Mouse (Mus musculus) cerebellum, adult 9-10 months (tissue): ENCODE measurements around the gene Vti1a.

ENCODE experiments used
- DNase-seq: peaks from one replicate; pipeline ENCODE4 v3.0.0; 2022

The Vti1a gene

GRCm38 (mm10) chr19:55469301-55470051, 153.4 kb downstream of the Vti1a start:
- no peak for DNase-seq

- no peak for DNase-seq
Observed at GRCm38 (mm10) chr19:55472582-55472981, 156.5 kb downstream of the Vti1a start.

DNA sequence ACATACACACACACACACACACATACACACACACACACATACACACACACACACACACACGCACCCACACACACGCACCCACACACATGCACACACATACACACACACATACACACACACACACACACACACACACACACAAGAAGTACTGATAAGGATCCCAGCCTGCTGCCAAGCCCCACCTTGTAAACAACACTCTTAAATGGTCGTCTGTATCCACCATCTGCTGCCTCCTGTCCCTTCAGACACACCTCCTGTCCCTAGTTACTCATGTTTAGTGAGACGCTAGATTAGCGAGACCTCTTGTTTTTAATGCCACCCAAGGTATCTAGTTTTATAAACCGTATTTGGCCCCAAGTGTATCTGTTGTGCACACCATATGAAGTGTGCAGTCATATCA, 158.1 kb downstream of the Vti1a start:
- DNase-seq = no peak

GRCm38 (mm10) chr19:55480526-55480925, 164.4 kb downstream of the Vti1a start:
- no peak for DNase-seq

DNA sequence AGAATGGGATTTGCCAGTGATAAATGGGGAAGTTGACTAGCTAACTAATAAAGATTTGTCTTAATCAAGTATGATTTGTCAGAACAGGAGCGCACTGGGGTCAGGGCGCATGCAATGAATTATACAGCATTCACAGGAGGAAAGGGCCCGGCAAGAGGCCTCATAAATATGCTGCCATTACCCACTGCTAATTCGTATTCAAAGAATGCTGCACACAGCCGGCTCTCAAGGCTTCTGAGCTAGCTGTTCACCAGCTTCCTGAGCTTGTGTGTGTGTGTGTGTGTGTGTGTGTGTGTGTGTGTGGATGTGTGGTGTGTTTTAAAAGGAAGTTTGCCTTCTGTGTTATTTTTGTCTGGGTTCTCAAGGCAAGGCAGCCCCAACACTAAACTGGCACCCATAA, 165.2 kb downstream of the Vti1a start:
- no peak for DNase-seq

GRCm38 (mm10) chr19:55483526-55483925, 167.4 kb downstream of the Vti1a start:
- no peak for DNase-seq

DNA sequence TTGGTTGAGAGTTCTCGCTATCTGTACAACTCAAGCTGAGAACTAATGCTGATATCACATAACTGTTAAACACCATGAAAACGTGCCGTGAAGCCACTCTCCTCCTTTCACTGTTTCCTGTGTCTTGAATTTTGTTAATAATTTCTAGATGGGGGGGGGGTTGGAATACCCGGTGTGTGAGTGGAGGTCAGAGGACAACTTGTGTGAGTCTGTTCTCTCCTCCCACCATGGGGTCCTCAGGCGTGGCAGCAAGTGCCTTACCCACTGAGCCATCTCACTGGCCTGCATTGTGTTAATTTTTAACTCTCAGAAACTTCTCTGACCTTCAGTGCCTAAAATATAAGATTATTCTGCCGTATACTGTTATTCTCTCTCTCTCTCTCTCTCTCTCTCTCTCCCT, 168.5 kb downstream of the Vti1a start:
- no peak for DNase-seq

- no peak for DNase-seq
Observed at GRCm38 (mm10) chr19:55486473-55486872, 170.4 kb downstream of the Vti1a start.

DNA sequence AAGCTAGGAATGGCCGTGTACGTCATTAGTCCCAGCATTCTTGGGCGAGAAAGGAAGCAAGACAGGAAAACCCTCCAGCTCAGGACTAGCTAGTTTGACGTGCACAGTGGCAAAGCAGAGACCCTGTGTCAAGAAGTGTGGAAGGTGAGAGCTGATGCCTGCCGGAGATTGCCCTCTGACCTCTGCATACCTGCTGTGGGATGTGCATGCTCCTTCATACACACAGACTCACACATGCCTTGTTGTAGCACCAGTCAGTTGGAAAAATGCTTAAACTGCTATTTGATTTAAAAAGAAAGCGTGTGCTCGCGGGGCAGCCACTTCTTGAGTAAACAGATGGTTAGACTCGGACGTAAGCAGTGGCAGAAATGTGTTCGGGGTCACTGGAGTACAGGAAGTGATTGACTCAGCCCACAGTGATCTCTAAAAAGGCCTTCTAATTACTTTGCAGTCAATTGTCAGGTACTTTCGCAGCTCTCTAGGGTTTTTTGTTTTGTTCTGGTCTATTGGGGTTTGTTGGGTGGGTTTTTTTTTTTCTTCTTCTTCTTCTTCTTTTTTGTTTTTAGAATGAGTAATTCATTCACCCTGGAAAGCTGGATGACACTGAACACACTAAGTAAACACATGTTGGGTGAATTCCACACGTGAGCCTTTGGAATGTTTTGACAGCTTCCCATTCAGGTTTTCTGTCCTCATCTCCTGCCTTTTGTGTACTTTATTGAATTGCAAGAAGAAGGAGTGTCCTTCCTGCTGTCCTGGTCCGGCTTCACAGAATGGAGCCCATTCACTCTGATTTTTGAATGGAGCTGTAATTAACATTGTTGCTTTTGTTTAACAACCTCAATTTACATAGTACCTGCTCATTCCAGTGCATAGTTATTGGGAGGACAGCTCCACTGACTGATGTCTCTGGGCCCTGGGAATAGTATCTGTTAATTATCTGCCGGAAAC, 175.3 kb downstream of the Vti1a start:
- DNase-seq = no peak

DNA sequence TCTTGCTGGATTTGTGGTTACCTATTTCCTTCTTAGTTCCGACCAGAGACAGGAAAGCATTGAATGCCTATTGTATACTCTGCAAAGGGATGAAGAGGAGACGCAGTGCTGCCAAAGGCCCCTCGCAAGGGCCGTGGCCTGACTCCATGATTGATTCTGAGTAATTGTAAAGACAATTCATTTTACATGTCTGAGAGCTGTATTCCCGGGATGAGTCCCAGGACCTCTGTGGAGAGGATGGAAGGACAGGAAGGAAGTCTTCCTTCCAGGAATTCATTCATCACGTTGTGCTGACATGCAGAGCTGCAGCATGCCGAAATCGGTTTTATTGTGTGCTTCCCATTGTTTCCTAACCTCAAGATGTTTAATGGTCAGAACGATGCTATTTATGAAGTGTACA, 180.2 kb downstream of the Vti1a start:
- no peak for DNase-seq

GRCm38 (mm10) chr19:55499179-55499863, 183.2 kb downstream of the Vti1a start:
- no peak for DNase-seq

GRCm38 (mm10) chr19:55501985-55502384, 185.9 kb downstream of the Vti1a start:
- no peak for DNase-seq

DNA sequence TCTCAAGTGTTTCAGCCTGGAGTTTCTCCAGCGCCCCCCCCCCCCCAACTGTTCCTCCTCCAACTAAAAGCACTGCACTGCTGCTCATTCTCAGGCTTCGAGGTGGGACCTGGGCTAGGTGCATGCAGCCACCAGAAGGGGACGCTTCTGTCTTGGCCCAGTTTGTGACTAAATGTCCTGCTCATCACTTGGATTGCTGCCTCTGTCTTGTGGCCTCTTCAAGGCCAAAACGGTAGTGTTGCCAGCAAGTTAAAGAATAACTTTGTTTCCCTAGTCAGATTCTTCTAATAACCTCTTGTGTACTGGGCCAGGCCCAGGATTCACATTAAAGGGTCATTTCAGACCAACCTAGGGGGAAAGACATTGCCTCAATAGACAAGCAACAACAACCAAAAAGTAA, 187.7 kb downstream of the Vti1a start:
- DNase-seq = no peak

DNA sequence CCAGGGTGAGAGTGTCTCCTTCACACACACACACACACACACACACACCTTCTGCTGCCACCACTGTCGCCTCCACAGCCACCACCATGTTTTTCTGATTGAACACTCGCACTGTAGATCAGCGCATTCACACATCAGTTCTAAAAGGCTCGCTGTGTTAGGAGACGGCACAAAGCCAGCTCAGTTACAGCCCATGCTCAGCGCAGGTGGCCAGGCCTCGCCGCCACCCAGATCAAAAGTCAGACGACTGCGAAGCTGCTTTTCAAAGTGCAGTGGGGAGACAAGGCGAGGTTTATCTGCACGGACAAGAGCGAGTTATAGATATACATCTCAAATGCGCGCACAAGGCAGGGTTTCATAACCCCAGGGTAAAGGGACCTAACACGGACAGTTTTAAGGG, 191.7 kb downstream of the Vti1a start:
- no peak for DNase-seq

- DNase-seq = no peak
Observed at GRCm38 (mm10) chr19:55508239-55508638, 192.1 kb downstream of the Vti1a start.

DNA sequence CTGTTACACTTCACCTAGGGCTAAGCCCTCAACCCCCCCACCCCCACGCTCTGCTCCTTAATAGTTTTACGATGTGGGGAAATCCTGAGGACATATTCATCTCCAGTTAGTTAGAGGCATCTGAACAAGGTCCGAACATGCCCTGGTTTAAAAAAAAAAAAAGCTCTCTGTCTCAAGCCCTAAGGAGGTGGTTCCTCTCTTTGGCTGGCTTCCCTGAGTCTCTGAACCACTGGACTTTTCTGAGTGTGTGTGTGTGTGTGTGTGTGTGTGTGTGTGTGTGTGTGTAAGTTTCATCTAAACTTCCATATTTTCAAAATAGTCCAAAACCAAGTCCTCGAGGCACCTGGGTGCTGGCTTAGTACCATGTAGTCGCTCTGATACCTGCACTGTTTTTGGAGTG, 192.9 kb downstream of the Vti1a start:
- DNase-seq = no peak

GRCm38 (mm10) chr19:55509618-55510017, 193.5 kb downstream of the Vti1a start:
- DNase-seq = no peak

DNA sequence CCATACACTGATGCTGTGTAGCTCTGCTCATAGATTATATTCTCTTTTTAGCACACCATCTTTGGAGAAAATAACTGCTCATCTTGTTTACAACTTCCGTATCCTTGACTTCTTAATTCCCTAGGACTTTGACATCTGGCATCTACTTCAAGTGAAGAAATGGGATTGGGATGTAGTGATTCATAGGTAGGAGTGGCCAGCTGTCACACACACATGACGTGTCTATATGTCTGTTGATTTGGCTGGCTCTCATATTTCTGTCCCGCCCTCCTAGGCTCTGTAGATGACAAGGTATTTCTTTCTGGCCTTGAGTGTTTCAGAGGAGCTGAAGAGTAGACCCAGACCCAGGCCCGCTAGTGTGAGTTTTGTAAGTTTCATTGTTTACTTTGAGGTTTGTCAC, 197.8 kb downstream of the Vti1a start:
- DNase-seq = no peak

DNA sequence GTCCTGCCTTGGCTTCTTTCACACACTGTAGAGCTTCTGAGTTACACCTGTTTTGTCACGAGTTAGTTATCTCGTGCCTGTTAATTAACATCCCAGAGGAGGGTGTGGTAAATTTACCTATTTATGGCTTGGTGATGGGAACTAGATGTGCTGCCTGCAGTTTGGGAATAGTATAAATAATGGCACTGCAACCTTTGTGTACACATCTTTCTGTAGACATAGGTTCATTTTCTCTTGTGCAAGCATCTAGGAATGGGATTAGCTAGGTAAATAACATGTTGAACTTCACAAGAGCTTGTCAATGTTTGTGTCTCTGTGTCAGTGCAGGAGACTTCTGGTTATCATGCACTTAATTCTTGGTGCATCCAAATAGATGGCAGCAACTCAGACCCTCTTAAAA, 204.1 kb downstream of the Vti1a start:
- DNase-seq = no peak

DNA sequence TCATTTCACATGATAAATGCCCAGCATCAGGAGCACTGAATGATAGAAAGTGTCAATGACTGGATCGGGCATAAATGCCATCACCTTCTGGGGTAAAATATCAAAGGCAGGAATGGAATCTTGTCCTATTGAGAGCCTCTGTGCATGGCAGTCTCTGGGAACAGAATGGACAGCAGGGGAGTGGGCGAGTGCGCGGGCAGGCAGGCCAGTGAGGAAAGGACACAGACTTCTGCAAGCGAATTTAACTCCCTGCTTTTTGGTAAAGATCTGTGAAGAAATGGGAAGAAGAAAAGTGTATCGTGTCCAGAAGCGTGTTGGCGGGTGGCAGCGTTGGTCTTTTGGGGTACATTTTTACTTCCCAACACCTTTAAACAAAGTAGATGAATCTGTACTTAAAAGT, 207.2 kb downstream of the Vti1a start:
- no peak for DNase-seq

DNA sequence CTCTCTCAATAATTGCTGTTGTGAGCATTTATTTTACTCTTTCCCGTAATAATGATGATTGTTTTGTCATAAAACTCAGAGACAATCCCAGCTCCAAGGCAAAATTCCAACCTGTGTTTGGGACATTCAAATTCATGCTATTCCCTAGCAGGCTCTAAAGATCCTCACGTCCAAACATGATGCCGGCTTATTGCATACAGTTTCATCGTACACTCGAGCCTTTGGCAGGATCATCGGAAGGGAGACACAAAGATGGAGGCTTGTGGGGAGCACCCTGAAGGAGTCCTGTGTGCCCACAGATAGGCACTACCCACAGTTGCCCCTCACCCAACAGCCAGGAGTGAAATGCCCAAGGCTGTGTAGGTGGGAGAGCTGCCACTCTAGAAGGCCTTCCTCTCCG, 208.3 kb downstream of the Vti1a start:
- no peak for DNase-seq

DNA sequence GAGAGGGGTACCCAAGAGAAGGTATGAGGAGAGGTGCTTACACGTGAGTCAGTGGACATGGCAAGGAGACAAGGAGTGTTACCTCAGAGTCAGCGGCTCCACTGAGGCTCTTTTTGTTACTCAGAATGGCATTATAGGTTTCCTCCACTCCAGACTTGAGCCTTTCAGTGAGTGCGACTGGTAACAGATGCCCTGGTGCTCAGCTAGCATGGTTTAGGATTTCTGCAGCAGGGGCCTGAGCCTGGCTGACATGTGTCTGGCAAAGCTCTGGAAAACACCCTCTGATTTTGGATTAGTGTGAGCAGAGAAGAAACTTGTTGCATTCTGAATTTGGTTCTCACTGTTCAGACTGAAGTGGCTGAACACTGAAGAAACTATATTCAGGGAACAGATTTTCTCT, 209.0 kb downstream of the Vti1a start:
- no peak for DNase-seq

GRCm38 (mm10) chr19:55526717-55527235, 210.7 kb downstream of the Vti1a start:
- DNase-seq = no peak
